Mouse (Mus musculus): Measurements from ENCODE around the gene Magi1.
"Not testable (repeated sequence)": the region's sequence is repeated elsewhere in the genome, so short reads cannot be mapped to it uniquely, and the experiment has no call there.

The Magi1 gene

DNA sequence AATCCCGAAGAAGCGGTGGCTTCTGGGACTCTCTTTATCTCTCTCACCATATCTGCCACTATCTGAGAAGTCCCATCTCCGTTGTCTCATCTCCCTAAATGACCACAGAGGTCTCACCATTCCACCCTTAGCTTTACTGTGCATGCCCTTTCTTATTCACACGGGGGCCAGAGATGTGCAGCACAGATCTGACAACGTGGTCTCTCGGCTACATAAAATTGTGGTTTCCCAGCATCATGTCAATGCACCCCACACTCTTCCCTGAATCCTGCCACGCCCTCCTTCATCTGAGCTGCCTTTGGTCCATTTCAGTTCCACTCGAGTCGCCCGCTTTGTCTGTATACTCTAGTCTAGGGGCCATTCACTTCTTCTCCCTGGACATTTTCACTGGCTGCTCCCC, 557.6 kb downstream of the Magi1 start:
- no peak for DNase-seq (ENCODE audit: low spot score)

DNA sequence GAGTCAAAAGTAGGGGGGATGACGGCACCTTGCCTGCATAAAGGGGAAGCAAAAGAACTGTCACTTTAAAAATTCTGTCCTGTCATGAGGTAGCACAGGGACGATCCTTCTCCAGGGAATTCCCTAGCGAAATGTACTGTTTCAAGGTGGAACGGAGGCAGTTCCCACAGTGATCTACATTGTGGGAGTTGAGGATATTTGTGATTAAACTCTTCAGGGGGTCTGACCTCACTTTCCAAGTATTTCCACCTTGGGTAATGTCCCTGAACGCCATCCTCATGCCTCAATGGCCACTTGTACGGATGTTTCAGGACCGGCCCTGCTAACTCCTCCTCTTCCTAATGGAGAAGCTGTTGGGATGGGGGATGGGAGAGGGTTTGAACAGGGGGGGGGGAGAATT, 559.0 kb downstream of the Magi1 start:
- no peak for DNase-seq (ENCODE audit: low spot score)

DNA sequence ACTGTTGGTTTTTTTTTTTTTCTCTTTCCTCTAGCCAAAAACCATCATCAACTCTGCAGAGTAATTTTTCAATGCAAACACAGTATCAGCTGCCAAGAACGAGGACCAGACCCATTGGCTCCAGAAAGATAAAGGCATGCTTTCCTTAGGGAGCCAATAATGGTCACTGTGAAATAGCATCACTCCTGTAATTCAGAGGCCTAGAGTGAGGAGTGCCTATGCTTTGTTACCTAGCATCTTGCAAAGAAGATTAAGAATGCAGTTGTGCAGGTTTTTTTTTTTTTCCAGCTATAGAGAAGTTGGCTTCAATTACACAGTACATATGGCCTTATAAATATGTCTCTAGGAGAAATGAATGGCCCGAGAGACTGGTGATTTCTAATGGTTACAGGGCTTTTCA, 560.5 kb downstream of the Magi1 start:
- no peak for DNase-seq (ENCODE audit: low spot score)

DNA sequence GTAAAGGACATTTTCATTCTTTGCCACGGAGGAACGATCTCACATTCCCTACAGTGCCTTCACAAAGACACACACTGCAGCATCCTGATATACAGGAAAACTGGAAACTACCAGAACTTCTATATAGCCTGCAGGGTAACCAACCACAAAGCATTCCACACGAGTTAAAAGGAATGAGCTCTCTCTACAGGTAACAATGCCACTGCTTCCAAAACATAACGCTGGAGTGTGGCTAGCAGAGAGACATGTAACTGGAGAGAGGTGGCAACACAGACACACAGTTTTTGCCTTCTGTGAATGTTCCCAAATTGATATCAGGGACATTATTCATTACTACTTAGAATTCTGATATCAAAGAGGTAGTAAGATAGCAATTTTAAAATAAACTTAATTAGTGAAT, 564.2 kb downstream of the Magi1 start:
- no peak for DNase-seq (ENCODE audit: low spot score)

DNA sequence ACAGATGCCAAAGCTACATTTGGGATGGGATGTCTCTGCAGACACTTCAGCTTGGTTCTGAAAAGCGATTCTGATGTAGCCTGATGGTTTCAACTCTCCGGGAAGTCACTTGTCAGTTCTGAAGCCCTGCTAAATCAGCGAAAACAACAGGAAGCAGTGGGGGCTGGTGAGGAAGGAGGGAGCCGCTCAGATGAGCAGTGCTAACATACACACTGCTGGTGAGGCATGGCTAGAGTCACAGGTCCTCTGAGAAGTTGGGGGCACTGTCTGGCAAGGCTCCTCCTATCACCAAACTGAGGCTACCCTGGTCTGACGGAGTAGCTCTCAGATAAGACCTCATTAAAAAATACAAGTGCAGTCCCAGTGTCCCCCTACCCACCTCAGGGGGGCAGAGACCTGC, 565.3 kb downstream of the Magi1 start:
- no peak for DNase-seq (ENCODE audit: low spot score)

DNA sequence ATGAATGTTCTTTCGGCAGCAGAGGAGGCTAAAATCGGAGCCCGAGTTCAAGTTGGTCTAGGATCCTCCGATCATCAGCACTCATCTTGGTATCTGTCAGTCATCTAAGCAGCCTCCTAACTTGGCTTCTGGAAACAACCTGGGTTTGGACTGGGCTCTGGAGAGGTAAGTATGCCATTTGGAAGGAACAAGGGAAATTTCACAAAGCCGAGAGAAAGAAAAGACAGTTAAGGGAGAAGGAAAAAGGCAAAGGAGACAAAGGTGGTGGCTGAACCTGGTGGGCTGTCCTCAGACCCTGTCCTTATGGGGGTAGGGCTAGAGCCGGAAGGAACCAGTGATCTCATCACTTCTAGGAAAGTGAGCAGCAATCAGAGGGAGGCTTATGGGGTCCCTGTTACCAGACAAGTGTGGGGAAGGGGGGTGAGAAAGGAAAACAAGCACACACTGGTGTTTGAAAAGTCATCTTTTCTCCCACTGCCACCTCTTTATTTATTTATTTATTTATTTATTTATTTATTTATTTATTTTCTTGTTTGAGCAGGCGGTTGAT, 565.8 kb downstream of the Magi1 start:
- no peak for DNase-seq (ENCODE audit: low spot score)

DNA sequence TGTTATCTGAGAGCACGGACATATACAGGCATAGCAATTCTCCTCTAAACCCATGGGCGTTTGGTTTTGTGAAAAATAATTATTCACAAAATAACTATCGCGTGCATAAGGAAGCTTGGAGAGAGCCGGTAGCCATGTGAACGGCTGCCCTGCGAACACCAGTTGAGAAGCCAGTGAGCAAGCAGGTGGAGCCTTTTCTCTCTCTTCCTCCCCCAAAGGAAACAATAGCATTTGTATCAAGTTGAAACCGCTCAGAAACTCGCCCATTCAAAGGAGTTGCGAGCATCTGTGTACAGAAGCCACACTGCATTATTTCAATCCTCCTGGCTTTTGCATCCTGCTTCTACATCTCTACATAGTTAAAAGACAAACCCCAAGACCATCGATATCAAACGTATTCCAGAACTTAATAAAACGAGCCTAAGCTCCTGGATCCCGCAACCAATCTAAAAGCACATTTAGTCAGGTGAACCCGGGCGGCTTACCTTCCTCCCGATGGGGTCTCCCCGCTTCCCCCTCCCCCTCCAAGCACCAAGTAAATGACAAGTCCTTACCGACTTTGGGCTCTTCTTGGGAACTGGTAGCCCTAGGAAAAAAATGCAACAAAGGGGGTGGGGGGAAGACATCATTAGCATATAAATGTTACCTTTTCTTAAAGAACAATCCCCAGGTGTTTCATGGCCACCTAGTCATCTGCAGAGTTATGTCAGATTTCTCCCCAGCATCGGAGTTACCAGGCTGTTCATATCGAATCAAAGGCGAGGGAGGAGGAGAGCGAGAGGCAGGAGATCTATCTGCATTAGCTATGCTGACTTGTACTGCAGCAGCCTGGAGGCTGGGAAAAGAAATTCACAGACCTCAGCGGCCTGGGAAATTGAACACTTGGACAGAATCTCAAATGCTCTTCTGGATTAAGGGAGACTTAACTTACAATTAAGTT, 566.8 kb downstream of the Magi1 start:
- DNase-seq (ENCODE audit: low spot score) = no peak

DNA sequence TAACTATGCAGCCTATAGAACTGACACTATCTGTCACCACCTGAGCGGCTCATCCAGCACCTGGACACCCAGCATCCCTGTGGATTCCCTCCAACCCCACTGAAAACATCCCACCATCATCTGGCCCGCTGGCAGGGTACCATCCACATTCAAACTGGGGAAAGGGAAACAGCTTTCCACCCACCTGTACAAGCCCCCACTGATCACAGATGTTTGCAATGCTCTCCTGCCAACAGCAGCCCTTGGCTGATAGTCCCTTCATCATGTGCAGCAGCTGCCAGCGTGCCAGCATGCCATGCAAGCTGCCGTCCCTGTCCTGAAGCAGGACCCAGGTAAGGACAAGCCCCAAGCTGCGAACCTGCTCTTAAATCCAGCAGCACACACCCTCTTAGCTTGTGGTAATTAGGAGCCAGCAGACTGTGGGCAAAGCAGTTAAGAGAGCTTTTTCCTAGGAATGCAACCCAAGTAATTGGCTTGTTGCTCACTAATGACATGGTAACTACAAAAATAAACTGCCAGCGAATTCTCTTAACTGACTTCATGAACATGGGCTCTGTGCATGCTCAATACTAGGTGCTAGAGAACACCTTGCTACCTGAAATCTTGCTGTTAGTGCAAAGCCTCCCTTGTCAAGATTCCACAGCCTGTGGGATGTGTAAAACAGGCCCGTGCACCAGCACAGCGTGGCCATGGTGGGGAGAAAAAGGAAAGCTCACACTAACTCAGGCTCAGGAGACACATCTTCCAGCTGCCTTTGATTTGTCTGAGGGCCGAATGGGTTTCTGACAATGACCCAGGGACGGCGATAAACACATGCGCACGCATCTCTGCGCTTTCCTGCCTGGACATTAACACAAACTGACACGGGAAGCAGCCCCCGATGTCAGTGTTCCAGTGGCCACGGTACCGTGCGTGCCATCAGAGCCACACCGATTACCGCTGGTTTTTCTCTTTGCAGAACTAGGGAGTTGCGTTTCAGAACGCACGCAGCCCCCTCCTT, 568.2 kb downstream of the Magi1 start:
- DNase-seq (ENCODE audit: low spot score) = no peak

DNA sequence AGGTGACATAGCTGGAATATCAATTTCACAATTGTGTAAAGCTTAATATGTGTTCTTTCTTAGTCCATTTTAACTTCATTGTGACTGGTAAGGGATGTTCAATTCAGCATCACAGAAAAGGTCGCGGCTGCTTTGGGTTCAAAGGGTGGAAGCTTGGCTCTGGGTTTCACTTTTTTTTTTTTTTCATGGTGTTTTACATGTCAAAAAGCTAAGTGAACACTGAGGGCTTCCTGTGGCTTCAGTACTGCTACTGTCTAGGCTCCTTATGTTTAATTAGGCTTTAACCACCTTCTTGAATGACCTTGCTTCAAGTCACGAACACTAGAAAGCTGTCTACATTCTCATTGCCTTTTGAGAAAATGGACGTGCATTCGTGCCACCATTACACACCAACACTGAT, 579.4 kb downstream of the Magi1 start:
- no peak for DNase-seq (ENCODE audit: low spot score)

DNA sequence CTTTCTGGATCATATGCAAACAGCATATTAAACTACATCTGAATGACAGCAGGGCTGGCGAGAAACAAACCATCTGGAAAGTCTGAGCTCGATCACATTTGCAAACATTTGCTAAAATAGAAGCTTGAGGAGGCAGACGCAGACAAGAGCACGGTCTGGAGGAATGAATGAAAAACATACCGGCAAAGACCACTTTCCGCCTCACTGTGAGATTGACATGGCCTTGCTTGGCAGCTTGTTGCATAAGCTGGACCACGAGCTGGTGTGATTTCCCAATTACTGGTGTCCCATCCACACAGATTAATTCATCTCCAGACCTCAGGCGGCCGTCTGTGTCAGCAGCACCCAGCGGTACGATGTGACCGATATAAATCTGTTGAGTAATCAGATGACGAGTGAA, 584.3 kb downstream of the Magi1 start:
- DNase-seq (ENCODE audit: low spot score) = no peak

DNA sequence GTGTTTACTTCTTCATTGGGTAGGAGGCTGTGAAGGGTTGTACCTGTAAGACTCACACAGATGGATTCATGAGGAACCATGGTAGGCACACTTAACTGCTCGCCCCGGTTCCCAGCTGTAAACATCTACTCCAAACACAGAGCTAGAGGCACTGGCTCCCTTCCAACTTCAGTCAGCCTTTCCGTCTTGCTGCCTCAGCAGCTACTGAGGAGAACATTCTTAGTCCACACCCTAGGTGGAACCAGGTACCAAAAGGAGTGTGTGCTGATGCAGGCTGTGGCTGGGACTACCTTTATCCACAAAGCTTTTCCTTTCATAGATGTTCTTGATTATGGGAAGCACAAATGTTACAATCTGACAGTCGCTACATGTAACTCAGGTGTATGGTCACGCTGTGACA, 585.8 kb downstream of the Magi1 start:
- no peak for DNase-seq (ENCODE audit: low spot score)

DNA sequence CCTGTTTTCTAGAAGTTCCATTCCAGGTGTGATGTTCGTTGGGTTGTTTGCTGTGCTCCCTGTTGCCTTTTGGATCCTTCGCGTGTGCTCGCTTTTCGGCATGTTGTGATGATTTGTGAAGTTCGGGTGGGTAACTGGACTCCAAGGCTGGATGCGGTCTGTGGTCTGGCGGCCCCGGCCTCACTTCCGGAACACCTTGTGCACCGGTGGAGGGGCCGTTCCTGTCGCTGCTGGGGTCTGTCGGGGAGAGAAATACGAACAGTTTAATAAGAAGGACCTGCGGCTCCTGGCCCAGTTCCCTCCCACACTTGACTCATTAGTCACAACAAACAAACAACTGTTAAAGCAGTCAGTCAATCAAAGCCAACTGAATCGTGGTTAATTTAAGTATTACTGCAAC, 605.0 kb downstream of the Magi1 start:
- no peak for DNase-seq (ENCODE audit: low spot score)

DNA sequence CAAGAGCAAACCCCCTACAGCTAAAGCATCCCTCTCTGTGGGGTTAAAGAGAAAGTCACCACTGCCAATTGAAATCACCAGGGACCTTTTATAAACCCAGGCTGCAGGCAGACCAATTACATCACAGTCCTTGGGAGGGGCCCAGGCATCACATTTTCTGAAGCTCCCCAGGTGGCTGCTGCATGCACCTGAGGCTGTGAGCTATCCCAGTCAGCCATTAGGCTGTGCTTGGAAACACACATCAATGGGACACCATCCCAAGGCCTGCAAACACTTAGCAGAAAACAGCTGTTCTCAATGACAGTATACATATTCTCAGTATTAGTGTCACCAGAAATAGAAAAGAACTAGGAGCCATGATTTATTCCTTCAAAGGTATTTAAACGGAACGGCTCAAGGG, 617.0 kb downstream of the Magi1 start:
- no peak for DNase-seq (ENCODE audit: low spot score)

DNA sequence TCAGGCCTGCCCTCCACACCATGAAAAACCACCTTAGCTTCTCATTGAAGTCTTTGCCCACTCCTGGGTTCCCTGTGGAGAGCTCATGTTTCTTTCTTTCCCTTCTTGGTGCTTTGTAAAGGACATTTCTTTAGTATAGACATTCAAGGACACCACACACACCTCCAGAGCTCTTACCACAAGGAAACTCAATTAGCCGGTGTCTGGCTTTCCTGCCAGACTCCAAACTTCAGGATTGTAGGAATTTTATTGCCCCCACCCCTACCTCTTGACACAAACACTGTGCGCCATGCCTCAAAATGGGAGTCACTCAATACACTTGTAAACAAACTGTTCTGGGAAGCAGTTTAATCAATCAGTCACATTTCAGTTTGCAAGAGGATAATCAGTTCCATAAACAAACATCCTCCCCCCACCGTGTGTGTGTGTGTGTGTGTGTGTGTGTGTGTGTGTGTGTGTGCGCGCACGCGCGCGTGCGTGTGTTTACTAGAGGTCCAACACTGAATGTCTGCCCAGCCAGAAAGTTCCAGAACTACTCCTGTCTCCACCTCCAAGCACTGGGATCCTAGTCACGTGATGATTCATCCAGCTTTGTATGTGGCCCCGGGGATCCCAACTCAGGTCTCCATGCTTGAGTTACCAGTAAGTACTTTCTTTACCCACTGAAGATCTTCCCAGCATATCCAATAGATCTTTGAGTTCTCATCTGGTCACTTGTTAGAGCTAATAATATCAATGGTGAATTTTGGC, 618.5 kb downstream of the Magi1 start:
- DNase-seq (ENCODE audit: low spot score) = no peak

DNA sequence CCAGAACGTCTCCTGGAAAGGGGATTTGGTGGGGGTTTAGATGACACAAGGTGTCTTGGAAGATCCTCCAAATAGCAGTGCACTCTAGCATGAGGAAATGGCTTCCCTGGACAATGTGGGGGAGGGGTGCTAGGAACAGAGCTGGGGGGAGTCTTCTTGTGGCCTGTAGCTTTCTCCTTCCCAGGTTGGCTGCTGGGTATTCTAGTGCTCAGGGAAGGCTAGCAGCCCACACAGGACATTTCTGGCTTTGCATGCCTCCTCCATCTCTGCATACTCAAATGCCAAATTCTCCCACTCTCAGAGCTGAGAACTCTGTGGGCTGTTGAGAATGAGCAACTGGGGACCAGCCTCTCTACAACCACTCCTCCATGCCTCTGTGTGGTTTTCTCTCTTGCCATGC, 622.6 kb downstream of the Magi1 start:
- no peak for DNase-seq (ENCODE audit: low spot score)

DNA sequence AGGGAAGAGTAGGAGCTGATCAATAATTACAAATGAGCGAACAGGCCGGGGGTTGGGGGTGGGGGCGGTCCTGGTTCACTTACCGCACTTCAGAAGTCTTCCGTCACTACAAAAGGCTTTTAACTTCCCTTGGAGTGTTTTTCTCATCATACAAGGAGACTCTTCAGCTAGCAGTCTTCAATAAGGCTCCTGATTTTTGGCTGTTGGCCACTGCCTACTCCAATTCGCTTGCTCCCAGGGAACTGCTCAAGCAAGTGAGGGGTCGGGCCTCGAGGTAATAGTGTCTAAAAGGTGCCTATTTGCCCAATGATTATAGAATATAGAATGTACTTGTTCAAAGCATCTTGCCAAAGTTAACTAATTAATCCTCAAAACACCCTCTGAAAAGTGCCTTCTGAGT, 624.2 kb downstream of the Magi1 start:
- no peak for DNase-seq (ENCODE audit: low spot score)

DNA sequence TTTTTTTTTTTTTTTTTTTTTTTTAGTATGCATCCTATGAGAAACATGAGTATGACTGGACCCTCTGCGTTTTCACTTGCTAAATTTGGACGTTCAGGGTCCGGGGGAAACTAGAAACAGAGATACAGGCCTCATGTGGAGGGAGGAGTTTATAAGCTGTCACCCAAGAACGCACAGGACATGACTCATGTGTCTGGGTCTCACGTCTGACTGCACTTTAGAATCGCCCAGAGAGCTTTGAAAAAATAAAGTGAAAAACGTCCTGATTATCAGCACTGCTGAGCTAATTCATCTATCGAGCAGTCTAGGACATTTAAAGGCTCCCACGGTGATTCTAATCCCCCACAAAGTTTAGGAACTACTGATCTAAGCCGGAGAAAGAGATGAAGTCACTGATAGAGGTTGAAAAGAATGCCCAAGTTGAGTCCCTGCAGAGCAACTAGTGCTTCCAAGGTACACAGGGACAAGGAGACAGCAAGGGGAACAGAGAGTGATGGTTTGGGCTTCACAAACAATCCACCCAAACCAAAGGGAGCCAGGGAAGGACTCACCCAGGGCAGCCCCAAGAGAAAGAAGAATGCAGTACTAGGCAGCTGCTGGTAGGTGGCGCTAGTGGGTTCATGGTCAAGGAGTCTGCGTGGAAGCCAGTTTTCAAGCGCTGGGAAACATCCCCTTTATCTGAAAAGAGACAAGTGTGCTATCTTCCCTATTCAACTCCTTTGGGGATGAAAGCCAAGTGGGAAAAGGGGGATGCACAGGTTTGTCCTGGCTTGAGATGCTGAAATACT, 626.3 kb downstream of the Magi1 start:
- DNase-seq (ENCODE audit: low spot score) = peak; percentile 24

DNA sequence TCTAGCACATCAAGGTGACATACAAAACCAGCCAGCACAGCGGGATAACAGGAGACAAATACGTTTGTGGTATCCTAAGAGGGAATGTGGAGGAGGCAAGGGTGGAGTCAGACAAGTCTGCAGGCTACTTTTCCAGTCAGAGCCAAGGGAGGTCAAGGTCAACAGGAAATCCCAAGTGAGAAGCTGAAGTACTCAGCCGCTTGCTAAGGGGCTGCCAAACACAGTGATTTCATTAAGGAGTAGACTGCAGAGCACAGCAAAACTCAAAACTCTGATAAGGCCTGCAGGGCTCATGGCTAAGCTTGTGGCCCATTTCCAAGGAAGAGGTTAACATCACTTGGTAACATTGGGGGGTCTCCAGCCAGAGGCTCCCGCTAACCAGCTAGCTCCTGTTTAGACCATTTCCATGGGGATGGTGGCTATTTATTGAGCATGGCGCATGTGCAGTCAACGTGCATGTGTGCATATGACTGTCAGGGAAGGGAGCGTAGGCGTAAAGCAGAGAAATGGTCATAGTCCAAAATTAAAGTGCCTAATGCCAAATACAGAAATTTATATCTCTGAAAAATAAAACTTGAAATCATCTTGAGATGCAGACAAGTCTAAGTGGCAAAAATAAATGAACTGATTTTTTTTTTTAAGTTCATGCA, 635.0 kb downstream of the Magi1 start:
- DNase-seq (ENCODE audit: low spot score) = no peak

DNA sequence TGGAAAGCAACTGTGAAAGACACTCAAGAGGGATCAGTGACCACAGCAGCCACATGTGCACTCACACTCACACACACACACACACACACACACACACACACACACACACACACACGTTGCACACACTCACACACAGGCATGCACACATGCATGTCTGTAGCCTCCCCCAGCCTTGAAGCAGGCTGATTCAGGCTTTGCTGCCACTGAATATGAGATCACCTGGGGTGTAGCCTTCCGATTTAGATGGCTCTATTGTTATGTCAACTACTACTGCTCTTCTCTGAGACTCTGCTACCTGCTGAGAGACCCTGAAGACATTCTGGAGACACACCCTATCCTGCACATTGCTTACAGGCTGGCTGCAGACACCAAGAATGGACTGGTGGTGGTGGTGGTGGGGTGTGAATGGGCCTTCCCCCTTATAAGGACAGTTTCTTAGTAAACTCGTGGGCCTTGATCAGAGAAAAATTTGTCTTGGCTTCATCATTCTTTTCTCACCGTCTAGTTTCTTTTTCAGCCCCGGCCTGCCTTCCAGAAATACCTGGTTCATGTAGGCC, 653.9 kb downstream of the Magi1 start:
- not testable (repeated sequence) for DNase-seq (ENCODE audit: low spot score)

DNA sequence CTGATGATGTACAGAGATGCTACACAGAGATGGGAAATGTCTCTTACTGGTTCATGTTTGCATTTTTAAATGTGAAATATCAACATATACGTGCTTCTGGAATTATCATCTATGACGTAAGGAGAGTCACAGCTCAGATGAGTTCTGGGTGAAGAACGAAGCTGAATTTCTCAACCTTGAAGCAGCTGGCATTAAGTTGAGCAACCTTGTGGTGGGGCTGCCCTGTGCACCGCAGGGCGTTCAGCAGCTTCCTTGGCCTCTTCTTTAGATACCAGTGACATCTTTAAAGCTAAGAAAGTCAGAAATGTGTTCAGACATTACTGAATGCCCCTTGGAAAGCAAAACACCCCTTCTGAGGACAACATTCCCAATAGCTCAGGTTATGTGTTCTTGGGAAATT, 656.5 kb downstream of the Magi1 start:
- no peak for DNase-seq (ENCODE audit: low spot score)

Measured in c-Kit-positive CD71-positive TER-119-positive erythroid progenitor cells, embryonic 14.5 days (primary cell).